Mouse (Mus musculus): ENCODE results near the gene Lifr. TPM values are rescaled to one million over a fixed set of nuclear protein-coding genes. Genes with fewer than 3 reads are reported as not detected.

Gene Lifr
- polyA plus RNA-seq, 1 experiment = 14.8 TPM

DNA sequence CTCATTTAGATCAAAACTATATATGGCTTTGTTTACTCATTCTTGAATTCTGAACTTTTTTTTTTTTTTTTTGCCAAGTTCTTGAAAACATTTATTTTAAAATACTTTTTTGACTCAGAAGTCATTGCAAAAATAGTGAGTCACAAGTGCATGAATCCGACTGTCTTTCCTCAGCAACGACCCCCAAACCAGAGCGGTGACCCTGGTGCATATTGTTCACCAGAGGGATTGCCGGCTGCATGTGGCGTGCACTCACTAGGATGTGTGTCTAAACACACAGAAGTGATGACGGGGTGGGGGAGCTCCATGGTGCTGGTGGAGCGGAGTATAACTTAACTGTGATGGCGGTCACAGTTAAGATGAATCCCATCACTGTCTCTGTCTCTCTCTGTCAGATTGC, 83.4 kb downstream of the Lifr start:
- Histone ChIP-seq H3K4me2 (ENCODE audit: low read depth) (no peak overlapping the region), H3ac (ENCODE audit: control insufficient read depth, insufficient read length) (no peak overlapping the region), H3K79me2 (ENCODE audit: control insufficient read depth, insufficient read depth) (no peaks in the 10 kb centered on the region), H3K36me3 (ENCODE audit: control insufficient read depth, insufficient read depth) (peaks cover 75% of the 10 kb centered on the region), H3K4me3 (no peak overlapping the region), H3K27me3 (ENCODE audit: control insufficient read depth, insufficient read depth, insufficient read length) (no peaks in the 10 kb centered on the region)
- no peak for TF ChIP-seq SRF (IDR thresholded peaks at IDR 0.05; ENCODE audit: control insufficient read depth, insufficient read length, low read depth)
- no peak for TF ChIP-seq TCF3 (IDR thresholded peaks at IDR 0.05; ENCODE audit: insufficient read length, low read depth)
- no peak for TF ChIP-seq MAX (IDR thresholded peaks at IDR 0.05; ENCODE audit: low read depth)
- no peak for TF ChIP-seq MYOG (IDR thresholded peaks at IDR 0.05; ENCODE audit: control insufficient read depth in 1 of 3, insufficient read depth in 1 of 3, insufficient read length in 2 of 3, low read depth in 2 of 3)
- TF ChIP-seq REST (IDR thresholded peaks at IDR 0.05; ENCODE audit: insufficient read depth, insufficient read length) = no peak
- TF ChIP-seq POLR2A (IDR thresholded peaks at IDR 0.05; ENCODE audit: insufficient read length, low read depth) = no peak
- TF ChIP-seq TCF12 (IDR thresholded peaks at IDR 0.05; ENCODE audit: insufficient read depth, poor library complexity, severe bottlenecking) = no peak
- no peak for TF ChIP-seq E2F4 (IDR thresholded peaks at IDR 0.05; ENCODE audit: insufficient read depth)
- no peak for TF ChIP-seq CEBPB (IDR thresholded peaks at IDR 0.05; ENCODE audit: insufficient read depth, poor library complexity, severe bottlenecking)
- TF ChIP-seq MYOD1 (IDR thresholded peaks at IDR 0.05; ENCODE audit: control insufficient read depth in 1 of 3, insufficient read length in 2 of 3, low read depth in 2 of 3) = no peak
- TF ChIP-seq USF1 (IDR thresholded peaks at IDR 0.05; ENCODE audit: low read depth) = no peak

DNA sequence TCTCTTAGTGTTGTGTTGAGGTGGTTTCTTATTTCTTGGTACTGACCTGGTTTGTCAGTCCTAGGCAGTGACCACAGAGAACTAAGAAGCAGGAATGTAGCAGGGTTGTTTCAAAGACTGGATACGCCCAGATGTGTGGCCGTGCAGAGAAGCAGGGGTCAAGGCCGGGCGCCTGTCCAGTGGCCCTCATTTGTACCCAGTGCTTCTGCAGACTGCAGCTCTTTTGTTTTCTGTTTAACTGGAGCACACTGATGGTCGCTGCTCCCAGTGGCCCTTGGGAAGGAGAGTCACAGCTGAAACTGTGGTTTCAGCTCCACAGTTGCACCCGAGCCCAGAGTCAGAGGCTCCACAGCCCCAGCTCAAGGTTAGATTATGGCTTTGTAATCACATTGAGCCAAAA, 90.2 kb downstream of the Lifr start:
- no peaks in the 10 kb centered on the region for H3K27me3 ChIP-seq (ENCODE audit: control insufficient read depth, insufficient read depth, insufficient read length)
- H3K79me2 ChIP-seq (ENCODE audit: control insufficient read depth, insufficient read depth) = no peaks in the 10 kb centered on the region
- TF ChIP-seq TCF3 (IDR thresholded peaks at IDR 0.05; ENCODE audit: insufficient read length, low read depth) (no peak), MAX (IDR thresholded peaks at IDR 0.05; ENCODE audit: low read depth) (no peak), POLR2AphosphoS2 (IDR thresholded peaks at IDR 0.05; ENCODE audit: insufficient read length, low read depth) (no peak), MYOD1 (IDR thresholded peaks at IDR 0.05; ENCODE audit: control insufficient read depth in 1 of 3, insufficient read length in 2 of 3, low read depth in 2 of 3) (no peak), SRF (IDR thresholded peaks at IDR 0.05; ENCODE audit: control insufficient read depth, insufficient read length, low read depth) (no peak), REST (IDR thresholded peaks at IDR 0.05; ENCODE audit: insufficient read depth, insufficient read length) (no peak), POLR2A (IDR thresholded peaks at IDR 0.05; ENCODE audit: insufficient read length, low read depth) (no peak), TCF12 (IDR thresholded peaks at IDR 0.05; ENCODE audit: insufficient read depth, poor library complexity, severe bottlenecking) (no peak), CEBPB (IDR thresholded peaks at IDR 0.05; ENCODE audit: insufficient read depth, poor library complexity, severe bottlenecking) (no peak), USF1 (IDR thresholded peaks at IDR 0.05; ENCODE audit: low read depth) (no peak), E2F4 (IDR thresholded peaks at IDR 0.05; ENCODE audit: insufficient read depth) (no peak), MYOG (IDR thresholded peaks at IDR 0.05; ENCODE audit: control insufficient read depth in 1 of 3, insufficient read depth in 1 of 3, insufficient read length in 2 of 3, low read depth in 2 of 3) (no peak)
- H3K36me3 ChIP-seq (ENCODE audit: control insufficient read depth, insufficient read depth) = peaks cover 66% of the 10 kb centered on the region
- H3K4me3 ChIP-seq = no peak overlapping the region
- no peak overlapping the region for H3ac ChIP-seq (ENCODE audit: control insufficient read depth, insufficient read length)
- H3K4me2 ChIP-seq (ENCODE audit: low read depth) = no peak overlapping the region

DNA sequence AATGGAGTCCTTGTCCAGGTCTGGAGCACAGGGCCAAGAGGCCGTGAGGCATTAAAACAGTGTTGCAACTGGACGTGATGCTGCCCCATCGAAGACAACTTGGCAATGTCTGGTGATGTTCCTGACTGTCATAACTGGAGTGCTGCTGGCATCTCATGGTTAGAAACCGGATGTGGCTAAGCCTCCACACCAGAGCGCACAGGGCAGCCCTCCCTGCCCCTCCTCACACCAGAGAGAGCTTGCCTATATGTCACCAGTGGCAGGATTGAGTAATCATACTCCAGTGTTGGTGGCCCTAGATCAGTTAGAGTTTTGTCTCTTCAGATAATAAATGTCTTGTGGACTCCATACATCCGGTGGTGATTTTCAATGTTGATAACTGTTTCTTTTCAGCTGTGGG, 97.3 kb downstream of the Lifr start:
- no peak overlapping the region for H3ac ChIP-seq (ENCODE audit: control insufficient read depth, insufficient read length)
- H3K27me3 ChIP-seq (ENCODE audit: control insufficient read depth, insufficient read depth, insufficient read length) = no peaks in the 10 kb centered on the region
- H3K36me3 ChIP-seq (ENCODE audit: control insufficient read depth, insufficient read depth) = peaks cover 56% of the 10 kb centered on the region
- H3K4me2 ChIP-seq (ENCODE audit: low read depth) = no peak overlapping the region
- H3K79me2 ChIP-seq (ENCODE audit: control insufficient read depth, insufficient read depth) = no peaks in the 10 kb centered on the region
- H3K4me3 ChIP-seq = no peak overlapping the region
- TF ChIP-seq E2F4 (IDR thresholded peaks at IDR 0.05; ENCODE audit: insufficient read depth) (no peak), TCF3 (IDR thresholded peaks at IDR 0.05; ENCODE audit: insufficient read length, low read depth) (no peak), MYOG (IDR thresholded peaks at IDR 0.05; ENCODE audit: control insufficient read depth in 1 of 3, insufficient read depth in 1 of 3, insufficient read length in 2 of 3, low read depth in 2 of 3) (no peak), REST (IDR thresholded peaks at IDR 0.05; ENCODE audit: insufficient read depth, insufficient read length) (no peak), MAX (IDR thresholded peaks at IDR 0.05; ENCODE audit: low read depth) (no peak)

DNA sequence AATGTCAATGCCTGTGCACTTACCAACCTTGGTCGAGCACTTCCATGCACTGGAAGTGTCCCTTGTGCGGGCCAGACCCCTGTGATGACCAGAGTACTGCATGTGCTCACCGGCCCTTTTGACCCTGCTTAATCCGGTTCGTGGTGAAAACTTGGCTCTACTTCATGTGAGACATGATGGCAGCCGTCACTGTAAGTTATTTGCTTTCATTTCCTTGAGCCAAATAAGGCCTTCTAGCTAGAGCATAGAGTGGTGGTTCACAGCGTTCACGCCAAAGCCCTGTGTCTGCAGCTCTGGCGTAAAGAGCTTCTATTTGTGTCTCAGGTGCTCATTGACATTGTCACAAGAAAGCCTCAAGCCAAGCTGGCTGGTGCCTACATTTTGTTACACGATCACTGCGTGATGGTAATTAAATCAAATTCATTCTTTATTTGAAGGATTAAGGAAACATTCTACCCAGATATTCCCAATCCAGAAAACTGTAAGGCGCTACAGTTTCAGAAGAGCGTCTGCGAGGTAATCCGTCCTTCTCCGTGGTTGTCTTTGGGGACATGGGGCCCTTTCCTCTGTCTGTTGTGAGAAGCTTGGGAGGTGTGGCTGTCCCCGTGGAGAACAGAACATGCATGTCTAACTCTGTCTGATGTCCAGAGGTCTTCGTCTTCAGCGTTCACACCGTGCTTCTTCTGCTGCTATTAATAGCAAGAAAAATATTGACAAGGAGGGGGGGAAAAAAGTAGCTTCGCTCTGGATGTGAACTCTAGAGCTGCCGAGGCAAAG, 99.5 kb downstream of the Lifr start:
- Histone ChIP-seq H3ac (ENCODE audit: control insufficient read depth, insufficient read length) (no peak overlapping the region), H3K4me2 (ENCODE audit: low read depth) (no peak overlapping the region), H3K4me3 (no peak overlapping the region), H3K36me3 (ENCODE audit: control insufficient read depth, insufficient read depth) (peaks cover 51% of the 10 kb centered on the region), H3K27me3 (ENCODE audit: control insufficient read depth, insufficient read depth, insufficient read length) (no peaks in the 10 kb centered on the region), H3K79me2 (ENCODE audit: control insufficient read depth, insufficient read depth) (no peaks in the 10 kb centered on the region)
- TF ChIP-seq POLR2AphosphoS2 (IDR thresholded peaks at IDR 0.05; ENCODE audit: insufficient read length, low read depth) (no peak), MYOD1 (IDR thresholded peaks at IDR 0.05; ENCODE audit: control insufficient read depth in 1 of 3, insufficient read length in 2 of 3, low read depth in 2 of 3) (no peak), TCF12 (IDR thresholded peaks at IDR 0.05; ENCODE audit: insufficient read depth, poor library complexity, severe bottlenecking) (no peak), MYOG (IDR thresholded peaks at IDR 0.05; ENCODE audit: control insufficient read depth in 1 of 3, insufficient read depth in 1 of 3, insufficient read length in 2 of 3, low read depth in 2 of 3) (no peak), E2F4 (IDR thresholded peaks at IDR 0.05; ENCODE audit: insufficient read depth) (no peak), TCF3 (IDR thresholded peaks at IDR 0.05; ENCODE audit: insufficient read length, low read depth) (no peak), USF1 (IDR thresholded peaks at IDR 0.05; ENCODE audit: low read depth) (no peak), SRF (IDR thresholded peaks at IDR 0.05; ENCODE audit: control insufficient read depth, insufficient read length, low read depth) (no peak), POLR2A (IDR thresholded peaks at IDR 0.05; ENCODE audit: insufficient read length, low read depth) (no peak), CEBPB (IDR thresholded peaks at IDR 0.05; ENCODE audit: insufficient read depth, poor library complexity, severe bottlenecking) (no peak), REST (IDR thresholded peaks at IDR 0.05; ENCODE audit: insufficient read depth, insufficient read length) (no peak), MAX (IDR thresholded peaks at IDR 0.05; ENCODE audit: low read depth) (no peak)

Data from myocyte (in vitro differentiated cells).